Mouse (Mus musculus) spleen, adult 2 months (tissue): ENCODE measurements around the gene Arhgef17.

Experiments
- CTCF ChIP-seq: fragments of 200-500 bp; IDR thresholded peaks from 2 replicates; pipeline ENCODE4 v1.5.1; 2011; ENCODE audit warnings: mild to moderate bottlenecking, inconsistent platforms; ENCODE audit not compliant: insufficient read depth, insufficient read length, insufficient replicate concordance; ENCODE audit errors: extremely low read depth
- POLR2A ChIP-seq: fragments of 200-500 bp; IDR thresholded peaks from 2 replicates; pipeline ENCODE4 v1.6.1; 2011; ENCODE audit warnings: low read depth, low read length, inconsistent platforms

- no peak for TF ChIP-seq CTCF
- TF ChIP-seq POLR2A = no peak
These were observed 9.0 kb downstream of the Arhgef17 start for GRCm38 (mm10) chr7:100922907-100923306.
